Mouse (Mus musculus): ENCODE results near the gene Leng1. TPM values are rescaled to one million over a fixed set of nuclear protein-coding genes. Genes with fewer than 3 reads are reported as not detected.

Leng1 gene
- polyA plus RNA-seq, 1 experiment from 2014 or later: 20.1 TPM

DNA sequence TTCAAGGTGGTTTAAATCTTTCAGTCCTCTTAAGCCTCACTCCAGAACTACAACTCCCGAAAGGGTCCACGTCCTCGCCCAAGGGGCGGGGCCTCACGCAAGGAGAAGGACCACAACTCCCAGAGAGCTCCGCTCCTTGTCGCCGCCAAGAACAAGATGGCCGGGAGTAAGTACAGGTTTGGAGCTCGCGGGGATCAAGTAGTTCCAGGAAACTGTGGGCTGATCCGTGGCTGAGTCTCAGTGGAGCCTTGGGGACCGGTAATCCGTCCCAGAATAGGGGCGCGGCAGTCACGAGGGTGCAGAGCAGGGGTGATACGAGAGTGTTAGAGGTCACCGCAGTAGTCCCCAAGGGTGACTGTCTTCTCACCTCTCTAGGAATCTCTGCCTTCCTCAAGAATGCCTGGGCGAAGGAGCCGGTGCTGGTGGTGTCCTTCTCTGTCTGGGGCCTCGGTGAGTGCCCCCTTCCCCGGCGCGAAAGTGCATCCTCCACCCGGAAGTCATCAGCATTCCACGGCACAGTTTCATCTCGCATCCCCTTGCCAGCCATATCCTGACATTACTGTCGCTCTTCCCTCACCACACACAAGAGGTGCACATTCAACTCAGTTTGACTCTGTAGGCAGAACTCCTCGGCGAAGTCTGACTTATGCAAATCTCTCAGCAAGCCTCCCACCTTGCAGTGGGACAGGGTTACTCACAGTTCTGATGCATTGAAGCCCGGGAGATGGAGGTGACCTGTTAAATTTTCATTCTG is 48.2 kb downstream of the Leng1 start, which contains the start of gene Ndufa3:
Gene Ndufa3, plus strand, starts transcription at position 132 of the 754 bp plus-strand sequence.
- 1% methylated on average over 32 of the region's 32 CpGs for WGBS
- Histone ChIP-seq H3K27ac (replicated peaks) (peak within 1 kb of the TSS; percentile 86), H3K9me3 (replicated peaks) (no peaks in the 10 kb centered on the region), H3K36me3 (peaks cover 22% of the 10 kb centered on the region), H3K9ac (peak within 1 kb of the TSS; percentile 77), H3K4me2 (replicated peaks) (peak within 1 kb of the TSS; percentile 66), H3K4me3 (replicated peaks) (peak within 1 kb of the TSS; percentile 83), H3K27me3 (no peaks in the 10 kb centered on the region), H3K4me1 (peaks cover 6% of the 10 kb centered on the region; the same call in 1 of the 2 replicates)
- ATAC-seq (ENCODE audit: insufficient number of reproducible peaks, low FRiP score, low TSS enrichment, low read depth): peak; percentile 92

DNA sequence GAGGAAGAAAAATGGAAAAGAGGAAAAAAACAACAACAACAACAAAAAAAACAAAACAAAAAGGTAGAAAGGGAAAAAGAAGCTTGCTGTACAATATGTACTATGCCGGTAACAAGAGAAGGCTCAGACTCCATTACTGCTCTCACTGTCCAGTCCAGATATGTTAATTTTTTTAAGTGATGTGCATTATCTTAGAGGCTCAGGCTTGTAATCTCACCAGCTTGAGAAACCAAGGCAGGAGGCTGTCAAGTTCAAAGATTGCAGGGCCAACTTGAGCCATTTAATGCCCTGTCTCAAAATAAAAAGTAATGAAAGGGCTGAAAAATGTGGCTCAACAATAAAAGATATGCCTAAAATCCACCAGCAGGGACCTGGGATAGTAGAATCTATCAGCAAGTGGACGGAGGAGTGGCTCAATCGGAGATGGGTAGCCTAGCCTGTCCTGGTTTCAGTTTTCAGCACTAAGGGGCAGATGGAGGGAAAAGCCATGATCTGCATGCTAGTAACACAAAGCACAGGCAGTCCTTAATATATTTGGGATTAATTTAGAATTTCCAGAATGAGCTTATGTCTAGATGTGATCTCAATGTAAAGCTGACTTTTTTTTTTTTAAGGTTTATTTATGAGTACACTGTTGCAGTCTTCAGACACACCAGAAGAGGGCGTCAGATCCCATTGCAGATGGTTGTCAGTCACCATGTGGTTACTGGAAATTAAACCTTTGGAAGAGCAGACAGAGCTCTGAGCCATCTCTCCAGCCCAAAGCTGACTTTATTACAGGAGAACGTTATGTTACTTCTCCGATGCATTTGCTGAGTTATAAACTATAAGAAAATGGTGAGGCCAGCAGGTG is 49.0 kb downstream of the Leng1 start:
- Histone ChIP-seq H3K4me1 (peaks cover 6% of the 10 kb centered on the region; the same call in 1 of the 2 replicates), H3K9ac (no peak overlapping the region), H3K36me3 (peaks cover 17% of the 10 kb centered on the region), H3K9me3 (replicated peaks) (no peaks in the 10 kb centered on the region), H3K4me3 (replicated peaks) (peak overlapping the region; percentile 83), H3K27me3 (no peaks in the 10 kb centered on the region), H3K4me2 (replicated peaks) (peak overlapping the region; percentile 66; the same call in 1 of the 2 replicates), H3K27ac (replicated peaks) (no peak overlapping the region)
- WGBS: 41% methylated on average over 6 of the region's 6 CpGs
- peak; percentile 7; the same call in 1 of the 2 replicates for ATAC-seq (ENCODE audit: insufficient number of reproducible peaks, low FRiP score, low TSS enrichment, low read depth)

DNA sequence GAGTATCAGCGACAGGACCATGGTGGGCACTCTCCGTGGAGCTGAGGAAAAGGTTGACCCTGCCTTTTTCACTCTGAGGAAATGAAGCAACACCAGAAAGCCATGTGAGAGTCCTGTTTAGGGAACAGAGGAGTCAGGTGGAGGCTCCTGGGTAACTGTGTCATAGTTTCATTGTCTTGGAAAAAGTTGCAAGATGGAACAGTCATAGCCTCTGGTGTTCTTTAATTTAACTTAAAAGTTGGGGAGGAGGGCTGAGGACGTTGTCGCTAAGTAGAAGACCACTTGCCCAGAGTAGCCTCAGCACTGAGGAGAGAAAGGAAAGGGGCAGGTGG is 49.6 kb downstream of the Leng1 start, which contains the start of gene Oscar:
Gene Oscar, minus strand, starts transcription at position 101 of the 332 bp plus-strand sequence.
- peaks cover 6% of the 10 kb centered on the region; the same call in 1 of the 2 replicates for H3K4me1 ChIP-seq
- no peak within 1 kb of the TSS for H3K27ac ChIP-seq (replicated peaks)
- H3K4me2 ChIP-seq (replicated peaks): peak within 1 kb of the TSS; percentile 66; the same call in 1 of the 2 replicates
- H3K9me3 ChIP-seq (replicated peaks): no peaks in the 10 kb centered on the region
- ATAC-seq (ENCODE audit: insufficient number of reproducible peaks, low FRiP score, low TSS enrichment, low read depth): no peak
- peaks cover 15% of the 10 kb centered on the region for H3K36me3 ChIP-seq
- 74% methylated on average over 4 of the region's 4 CpGs for WGBS
- H3K4me3 ChIP-seq (replicated peaks): peak within 1 kb of the TSS; percentile 83
- H3K27me3 ChIP-seq: no peaks in the 10 kb centered on the region
- no peak within 1 kb of the TSS for H3K9ac ChIP-seq

DNA sequence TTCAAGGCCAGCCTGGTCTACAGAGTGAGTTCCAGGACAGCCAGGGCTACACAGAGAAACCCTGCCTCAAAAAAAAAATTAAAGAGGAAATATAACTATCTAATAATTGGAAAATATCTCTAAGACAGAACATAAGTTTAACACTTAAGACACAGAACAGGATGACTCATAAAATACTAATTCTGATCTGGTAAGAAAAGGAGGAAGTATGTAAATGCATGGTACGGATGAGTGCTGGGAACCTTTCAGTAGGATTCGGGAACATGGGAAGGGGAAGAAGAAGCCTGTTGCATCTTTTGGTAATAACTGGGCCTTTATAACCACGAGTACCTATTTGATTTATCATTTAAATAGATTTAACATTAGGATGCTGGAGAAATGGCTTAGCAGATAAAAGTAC is 51.6 kb downstream of the Leng1 start:
- H3K9ac ChIP-seq: no peak overlapping the region
- no peaks in the 10 kb centered on the region for H3K27me3 ChIP-seq
- H3K27ac ChIP-seq (replicated peaks): no peak overlapping the region
- no peaks in the 10 kb centered on the region for H3K36me3 ChIP-seq
- 79% methylated on average over 3 of the region's 3 CpGs for WGBS
- peaks cover 6% of the 10 kb centered on the region; the same call in 1 of the 2 replicates for H3K4me1 ChIP-seq
- H3K4me3 ChIP-seq (replicated peaks): no peak overlapping the region
- no peak overlapping the region for H3K4me2 ChIP-seq (replicated peaks)
- no peaks in the 10 kb centered on the region for H3K9me3 ChIP-seq (replicated peaks)
- no peak for ATAC-seq (ENCODE audit: insufficient number of reproducible peaks, low FRiP score, low TSS enrichment, low read depth)

DNA sequence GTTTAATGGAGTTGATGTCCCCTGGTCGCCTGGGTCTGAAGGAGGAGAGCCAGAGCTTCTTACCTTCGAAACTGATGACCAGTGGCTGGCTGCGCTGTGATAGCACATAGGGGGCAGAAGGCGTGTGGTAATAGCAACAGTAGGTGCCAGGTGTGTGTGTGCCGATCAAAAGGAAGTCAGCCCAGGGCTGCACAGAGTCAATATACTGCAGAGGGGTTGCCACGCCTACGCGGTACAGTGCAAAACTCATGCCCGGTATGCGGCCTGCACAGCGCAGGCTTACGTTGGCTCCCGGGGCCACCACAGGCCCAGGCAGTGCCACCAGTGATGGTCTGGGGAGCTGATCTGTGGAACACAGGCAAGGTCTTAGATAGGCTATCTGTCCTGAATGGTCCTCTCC is 54.6 kb downstream of the Leng1 start:
- H3K27me3 ChIP-seq: no peaks in the 10 kb centered on the region
- H3K9ac ChIP-seq: no peak overlapping the region
- no peaks in the 10 kb centered on the region for H3K36me3 ChIP-seq
- ATAC-seq (ENCODE audit: insufficient number of reproducible peaks, low FRiP score, low TSS enrichment, low read depth): peak; percentile 69; the same call in 1 of the 2 replicates
- no peak overlapping the region for H3K4me2 ChIP-seq (replicated peaks)
- no peak overlapping the region for H3K27ac ChIP-seq (replicated peaks)
- no peaks in the 10 kb centered on the region for H3K4me1 ChIP-seq
- 87% methylated on average over 13 of the region's 13 CpGs for WGBS
- H3K9me3 ChIP-seq (replicated peaks): no peaks in the 10 kb centered on the region
- H3K4me3 ChIP-seq (replicated peaks): no peak overlapping the region

DNA sequence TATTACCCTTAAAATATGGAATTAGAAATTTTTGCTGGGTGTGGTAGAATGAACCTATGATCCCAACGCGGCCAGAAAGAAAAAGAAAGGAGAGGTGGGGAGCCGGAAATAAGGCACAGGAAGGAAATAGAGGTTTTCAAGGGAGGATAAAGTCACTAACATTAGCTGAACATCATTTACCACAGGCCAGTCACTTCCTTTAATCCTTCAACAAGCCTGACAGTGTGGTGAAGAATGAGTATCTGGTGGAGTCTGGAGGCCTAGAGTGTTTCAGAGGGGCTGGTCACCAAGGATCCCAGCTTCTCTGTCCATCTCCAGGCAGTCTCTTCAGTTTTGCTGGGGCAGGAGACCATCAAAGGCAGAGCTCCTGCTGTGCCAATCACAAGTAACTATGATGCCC is 55.2 kb downstream of the Leng1 start:
- Histone ChIP-seq H3K4me1 (no peaks in the 10 kb centered on the region), H3K4me3 (replicated peaks) (no peak overlapping the region), H3K4me2 (replicated peaks) (no peak overlapping the region), H3K9ac (no peak overlapping the region), H3K9me3 (replicated peaks) (no peaks in the 10 kb centered on the region), H3K36me3 (no peaks in the 10 kb centered on the region), H3K27me3 (no peaks in the 10 kb centered on the region), H3K27ac (replicated peaks) (no peak overlapping the region)
- WGBS: 82% methylated on average over 3 of the region's 3 CpGs
- no peak for ATAC-seq (ENCODE audit: insufficient number of reproducible peaks, low FRiP score, low TSS enrichment, low read depth)

Small RNA genes within 50 kb of the gene (microRNA-seq; reads per million reads assigned to microRNA genes)
- gene Mir3572 (ENCODE audit: borderline number of aligned reads): 1.9 reads per million, percentile 5 among the genes with 10 or more reads in this experiment

Other genes starting within 250 kb of the Leng1 start
- 5.1 and 7.3 TPM in 2 replicates for gene Cacng6, start 241.6 kb downstream of the Leng1 start, polyA plus RNA-seq (2015; fragmentation: Nextera tagmentation; extraction: Ambion mirVana)
- gene Tarm1, start 163.2 kb downstream of the Leng1 start, polyA plus RNA-seq (2015; fragmentation: Nextera tagmentation; extraction: Ambion mirVana): 0.17 and 0.81 TPM in 2 replicates
- 0.83 and 1.0 TPM in 2 replicates for gene Oscar, start 49.7 kb downstream of the Leng1 start, polyA plus RNA-seq (2015; fragmentation: Nextera tagmentation; extraction: Ambion mirVana)
- gene Ndufa3, start 48.5 kb downstream of the Leng1 start, polyA plus RNA-seq (2015; fragmentation: Nextera tagmentation; extraction: Ambion mirVana): 483 and 493 TPM in 2 replicates
- 27.1 and 28.3 TPM in 2 replicates for gene Tfpt, start 35.9 kb downstream of the Leng1 start, polyA plus RNA-seq (2015; fragmentation: Nextera tagmentation; extraction: Ambion mirVana)
- 87.1 and 94.3 TPM in 2 replicates for gene Prpf31, start 35.9 kb downstream of the Leng1 start, polyA plus RNA-seq (2015; fragmentation: Nextera tagmentation; extraction: Ambion mirVana)
- 59.0 and 65.3 TPM in 2 replicates for gene Cnot3, start 20.6 kb downstream of the Leng1 start, polyA plus RNA-seq (2015; fragmentation: Nextera tagmentation; extraction: Ambion mirVana)
- 9.5 and 14.3 TPM in 2 replicates for gene Tmc4, start 11.7 kb upstream of the Leng1 start, polyA plus RNA-seq (2015; fragmentation: Nextera tagmentation; extraction: Ambion mirVana)
- 275 and 298 TPM in 2 replicates for gene Tsen34, start 27.0 kb upstream of the Leng1 start, polyA plus RNA-seq (2015; fragmentation: Nextera tagmentation; extraction: Ambion mirVana)
- gene Mboat7, start 27.7 kb upstream of the Leng1 start, polyA plus RNA-seq (2015; fragmentation: Nextera tagmentation; extraction: Ambion mirVana): 53.8 and 62.4 TPM in 2 replicates
- gene Rps9, start 38.2 kb upstream of the Leng1 start, polyA plus RNA-seq (2015; fragmentation: Nextera tagmentation; extraction: Ambion mirVana): 1,464 and 1,578 TPM in 2 replicates
- gene Pirb, start 54.6 kb upstream of the Leng1 start, polyA plus RNA-seq (2015; fragmentation: Nextera tagmentation; extraction: Ambion mirVana): 1.4 and 1.6 TPM in 2 replicates
- not detected in 2 replicates for gene Gm15448, start 159.8 kb upstream of the Leng1 start, polyA plus RNA-seq (2015; fragmentation: Nextera tagmentation; extraction: Ambion mirVana)
- gene Pira2, start 179.2 kb upstream of the Leng1 start, polyA plus RNA-seq (2015; fragmentation: Nextera tagmentation; extraction: Ambion mirVana): 0.41 and 0.52 TPM in 2 replicates
- 0.37 and 0.47 TPM in 2 replicates for gene Gm14548, start 232.3 kb upstream of the Leng1 start, polyA plus RNA-seq (2015; fragmentation: Nextera tagmentation; extraction: Ambion mirVana)
- gene Lilra6, start 249.7 kb upstream of the Leng1 start, polyA plus RNA-seq (2015; fragmentation: Nextera tagmentation; extraction: Ambion mirVana): 0.27 and 0.28 TPM in 2 replicates

Data from embryonic facial prominence, embryonic 15.5 days (tissue).